Mouse (Mus musculus) neural tube, embryonic 14.5 days (tissue): ENCODE measurements around the gene Sdk1. TPM values are rescaled to one million over a fixed set of nuclear protein-coding genes. Genes with fewer than 3 reads are reported as not detected.

Experiments
- ATAC-seq: fragments of 200-750 bp; cut with Nextera tagmentation; 2 replicates; pipeline ENCODE4 v1.8.0; 2017; ENCODE audit warnings: low read depth, mild to moderate bottlenecking, moderate TSS enrichment, moderate library complexity
- H3K27ac ChIP-seq: fragments of 300-500 bp; sonication (generic); 2 replicates; pipeline ENCODE4 v1.5.1; 2014; ENCODE audit warnings: low read depth, mild to moderate bottlenecking, control low read depth, low read length, moderate library complexity, mixed read lengths
- H3K27me3 ChIP-seq: fragments of 300-500 bp; sonication (generic); 2 replicates; pipeline ENCODE4 v1.6.1; 2014; ENCODE audit warnings: low read length; ENCODE audit not compliant: control insufficient read depth, insufficient read depth
- H3K36me3 ChIP-seq: fragments of 300-500 bp; sonication (generic); 2 replicates; pipeline ENCODE4 v1.6.1; 2014; ENCODE audit warnings: low read length, mixed read lengths; ENCODE audit not compliant: control insufficient read depth, insufficient read depth
- H3K4me1 ChIP-seq: fragments of 300-500 bp; sonication (generic); 2 replicates; pipeline ENCODE4 v1.6.1; 2014; ENCODE audit warnings: low read length; ENCODE audit not compliant: control insufficient read depth, insufficient read depth
- H3K4me2 ChIP-seq: fragments of 300-500 bp; sonication (generic); 2 replicates; pipeline ENCODE4 v1.6.1; 2014; ENCODE audit warnings: mild to moderate bottlenecking, low read depth, low read length, control low read depth
- H3K4me3 ChIP-seq: fragments of 300-500 bp; sonication (generic); 2 replicates; pipeline ENCODE4 v1.5.1; 2014; ENCODE audit warnings: low read depth, low read length, control low read depth, mixed read lengths
- H3K9ac ChIP-seq: fragments of 300-500 bp; sonication (generic); replicated peaks from 2 replicates; pipeline ENCODE4 v1.6.1; 2014; ENCODE audit warnings: low read depth, mild to moderate bottlenecking, control low read depth, low read length, mixed read lengths
- H3K9me3 ChIP-seq: fragments of 300-500 bp; sonication (generic); 2 replicates; pipeline ENCODE4 v1.6.1; 2016; ENCODE audit warnings: low read length; ENCODE audit not compliant: control insufficient read depth
- WGBS: fragments of 180-500 bp; shearing (Covaris S2); extraction: QIAGEN DNeasy Blood & Tissue Kit; methylation state at CpG from one replicate; pipeline ENCODE4 v1.1.7; 2014; 5-methylcytosine and 5-hydroxymethylcytosine counted together
- polyA plus RNA-seq: library from polyadenylated mRNA; unstranded; fragments of >200 nt; fragmentation: Nextera tagmentation; extraction: Ambion mirVana; gene quantifications from 2 replicates; pipeline ENCODE4 v1.2.1, GENCODE M21; 2014

The Sdk1 gene
- polyA plus RNA-seq, 1 experiment from 2014 or later: 3.1 TPM

DNA sequence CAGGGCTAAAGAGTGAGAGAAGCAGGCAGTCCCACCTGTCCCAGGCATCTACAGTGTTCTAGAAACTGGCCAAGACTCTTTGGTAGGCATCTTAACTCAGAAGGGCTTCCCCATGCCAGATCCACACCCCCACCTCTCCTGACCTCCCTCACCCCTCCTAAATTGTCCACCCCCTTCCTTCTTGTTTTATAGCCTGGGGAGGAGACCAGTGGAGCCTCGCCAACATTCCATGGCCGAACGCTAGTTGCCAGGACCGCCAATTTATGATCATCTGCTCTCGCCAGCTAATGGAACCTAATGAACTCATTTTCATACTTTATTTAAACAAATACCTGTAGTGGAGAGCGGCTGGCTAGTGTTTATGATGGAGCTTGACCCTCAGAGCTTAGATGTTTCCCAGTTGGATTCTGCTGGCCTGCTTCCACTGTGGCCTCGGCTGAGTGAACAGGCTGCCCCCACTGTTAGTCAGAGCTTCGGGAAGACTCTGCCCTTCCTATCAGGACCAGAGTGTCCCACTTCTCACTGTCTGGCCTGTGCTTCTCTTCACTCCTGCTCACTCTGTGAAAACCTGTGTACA lies 800.0 kb downstream of the Sdk1 start:
- Histone ChIP-seq H3K36me3 (no peaks in the 10 kb centered on the region), H3K9ac (no peak overlapping the region), H3K27ac (no peak overlapping the region), H3K9me3 (no peaks in the 10 kb centered on the region), H3K27me3 (no peaks in the 10 kb centered on the region), H3K4me3 (no peak overlapping the region), H3K4me1 (no peaks in the 10 kb centered on the region), H3K4me2 (no peak overlapping the region)
- WGBS: 48% methylated on average over 8 of the region's 8 CpGs
- ATAC-seq: no peak

DNA sequence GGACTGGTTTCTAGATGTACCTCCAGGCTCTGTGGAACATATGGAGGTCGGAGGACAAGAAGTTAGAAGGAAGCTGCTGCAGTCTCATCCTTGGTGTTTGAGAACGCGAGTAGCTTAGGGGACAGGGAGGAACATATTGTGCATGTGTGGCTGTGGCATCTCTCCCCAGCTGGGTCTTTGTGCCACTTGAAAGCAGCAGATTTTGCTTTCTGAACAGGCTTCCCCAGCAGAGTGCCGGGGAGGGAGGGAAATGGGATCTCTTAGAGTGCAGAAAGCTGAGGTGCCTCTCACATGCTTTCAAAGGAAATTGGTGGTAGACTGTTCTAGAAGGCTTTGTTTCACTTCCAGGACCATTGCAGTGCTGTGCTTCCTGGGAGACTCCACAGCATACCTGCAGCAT lies 820.5 kb downstream of the Sdk1 start:
- H3K4me2 ChIP-seq: no peak overlapping the region
- 91% methylated on average over 4 of the region's 4 CpGs for WGBS
- no peaks in the 10 kb centered on the region for H3K9me3 ChIP-seq
- no peak overlapping the region for H3K27ac ChIP-seq
- H3K4me3 ChIP-seq: no peak overlapping the region
- no peak for ATAC-seq
- H3K27me3 ChIP-seq: no peaks in the 10 kb centered on the region
- H3K9ac ChIP-seq: no peak overlapping the region
- H3K4me1 ChIP-seq: no peaks in the 10 kb centered on the region
- H3K36me3 ChIP-seq: no peaks in the 10 kb centered on the region

DNA sequence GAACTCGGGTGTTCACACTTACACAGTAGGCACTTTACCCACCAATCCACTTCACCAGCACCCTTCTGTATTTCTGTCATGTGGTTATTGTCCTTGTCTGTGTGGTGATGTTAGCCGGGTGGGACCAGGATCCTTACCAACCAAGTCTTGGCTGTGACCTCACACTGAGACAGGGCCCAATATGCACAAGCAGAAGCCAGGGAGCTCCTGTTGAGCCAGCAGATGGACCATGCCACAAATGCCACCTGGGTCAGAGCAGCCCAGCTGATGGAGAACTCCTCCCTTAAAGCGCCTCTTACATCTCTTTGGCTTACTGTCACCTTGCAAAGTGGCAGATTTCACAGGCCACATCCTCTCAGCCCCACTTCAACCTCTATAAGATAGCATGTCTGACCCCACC lies 830.0 kb downstream of the Sdk1 start:
- Histone ChIP-seq H3K4me3 (no peak overlapping the region), H3K4me2 (no peak overlapping the region), H3K4me1 (no peaks in the 10 kb centered on the region), H3K27ac (no peak overlapping the region), H3K9ac (no peak overlapping the region), H3K9me3 (no peaks in the 10 kb centered on the region), H3K36me3 (no peaks in the 10 kb centered on the region), H3K27me3 (no peaks in the 10 kb centered on the region)
- WGBS: 97% methylated on average over 3 of the region's 3 CpGs
- ATAC-seq: no peak

DNA sequence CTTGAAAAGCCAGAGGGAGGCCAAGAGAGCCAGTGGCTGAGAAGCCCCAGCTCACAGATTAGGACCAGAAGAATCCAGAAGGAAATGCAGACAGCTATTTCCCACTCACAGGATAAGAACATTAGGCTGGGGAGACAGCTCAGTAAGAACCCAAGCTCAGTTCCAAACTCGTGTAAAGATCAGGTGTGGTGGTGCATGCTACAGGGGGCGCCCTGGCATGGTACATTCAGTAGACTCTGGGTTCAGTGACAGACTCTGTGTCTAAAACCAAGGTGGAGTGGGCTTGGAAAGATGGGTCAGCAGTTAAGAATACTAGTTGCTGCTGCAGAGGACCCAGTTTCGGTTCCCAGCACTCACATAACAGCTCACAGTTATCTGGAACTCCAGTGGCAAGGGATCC lies 832.6 kb downstream of the Sdk1 start:
- Histone ChIP-seq H3K4me1 (no peaks in the 10 kb centered on the region), H3K36me3 (no peaks in the 10 kb centered on the region), H3K4me2 (no peak overlapping the region), H3K9me3 (no peaks in the 10 kb centered on the region), H3K27ac (no peak overlapping the region), H3K9ac (no peak overlapping the region), H3K4me3 (no peak overlapping the region), H3K27me3 (no peaks in the 10 kb centered on the region)
- no peak for ATAC-seq
- WGBS: 89% methylated on average over 3 of the region's 3 CpGs

DNA sequence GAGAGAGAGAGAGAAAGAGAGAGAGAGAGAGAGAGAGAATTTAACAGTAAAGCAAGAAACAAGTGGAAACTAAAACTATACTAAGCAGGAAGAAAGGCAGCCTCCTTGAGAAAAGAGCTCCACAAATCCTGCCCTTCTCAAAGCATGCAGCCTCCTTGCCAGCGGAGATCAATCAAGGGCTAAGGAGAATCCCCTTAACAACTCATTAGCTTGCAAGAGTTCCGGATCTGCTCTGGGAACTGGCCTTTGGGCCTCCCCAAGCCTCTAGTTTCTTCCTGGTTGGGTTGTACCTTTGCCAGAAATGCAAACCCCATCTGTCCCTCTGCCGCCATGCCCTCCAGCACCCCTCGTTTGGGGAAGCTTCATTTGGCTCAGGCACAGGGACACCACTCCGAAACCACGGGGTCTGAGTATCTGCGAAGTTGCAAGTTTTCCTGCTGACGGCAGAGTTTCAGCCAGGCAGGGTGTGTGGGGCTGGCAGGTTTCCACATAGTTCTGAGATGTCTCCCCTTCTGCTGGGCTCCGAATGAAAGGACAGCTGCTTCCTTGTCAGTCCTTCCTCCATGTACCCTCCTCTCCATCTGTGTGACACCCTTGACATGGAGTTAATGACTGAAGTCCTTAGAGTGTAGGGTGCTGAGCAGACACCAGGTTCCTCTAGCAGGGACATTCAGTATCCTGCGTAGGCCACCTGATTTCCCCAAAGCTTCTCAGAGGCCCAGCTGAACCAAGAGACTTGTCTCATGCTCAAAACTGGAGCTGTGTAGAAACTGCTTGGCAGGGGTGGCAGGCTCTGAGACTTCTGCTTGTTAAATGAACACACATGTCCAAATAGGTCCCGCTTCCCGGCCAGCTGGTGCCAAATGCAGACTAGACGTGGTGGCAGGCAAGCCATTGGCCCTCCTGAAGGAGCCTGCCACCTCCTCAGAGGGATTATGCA lies 833.5 kb downstream of the Sdk1 start:
- Histone ChIP-seq H3K9ac (no peak overlapping the region), H3K4me2 (no peak overlapping the region), H3K4me3 (no peak overlapping the region), H3K27ac (peak overlapping the region; percentile 1; the same call in 1 of the 2 replicates), H3K9me3 (no peaks in the 10 kb centered on the region), H3K4me1 (no peaks in the 10 kb centered on the region), H3K27me3 (no peaks in the 10 kb centered on the region), H3K36me3 (no peaks in the 10 kb centered on the region)
- no peak for ATAC-seq
- 60% methylated on average over 13 of the region's 13 CpGs for WGBS

DNA sequence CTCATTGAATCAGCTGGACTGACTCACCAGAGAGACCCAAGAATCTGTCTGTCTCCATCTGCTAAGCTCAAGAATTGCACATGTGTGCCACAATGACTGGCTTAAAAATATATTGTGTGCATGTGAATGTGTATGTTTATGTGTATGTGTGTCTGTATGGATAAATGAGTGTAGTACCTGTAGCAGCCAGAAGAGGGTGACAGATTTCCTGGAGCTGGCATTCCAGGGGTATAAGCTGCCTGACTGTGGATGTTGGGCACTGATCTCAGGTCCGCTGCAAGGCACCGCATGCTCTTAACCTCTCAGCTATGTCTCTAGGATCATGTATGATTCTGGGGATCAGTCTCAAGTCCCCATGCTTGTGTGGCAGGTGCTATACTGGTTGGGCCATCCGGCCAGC lies 839.4 kb downstream of the Sdk1 start:
- Histone ChIP-seq H3K4me2 (no peak overlapping the region), H3K9me3 (no peaks in the 10 kb centered on the region), H3K36me3 (no peaks in the 10 kb centered on the region), H3K4me3 (no peak overlapping the region), H3K9ac (no peak overlapping the region), H3K27me3 (no peaks in the 10 kb centered on the region), H3K4me1 (no peaks in the 10 kb centered on the region), H3K27ac (no peak overlapping the region)
- 99% methylated on average over 3 of the region's 3 CpGs for WGBS
- no peak for ATAC-seq

DNA sequence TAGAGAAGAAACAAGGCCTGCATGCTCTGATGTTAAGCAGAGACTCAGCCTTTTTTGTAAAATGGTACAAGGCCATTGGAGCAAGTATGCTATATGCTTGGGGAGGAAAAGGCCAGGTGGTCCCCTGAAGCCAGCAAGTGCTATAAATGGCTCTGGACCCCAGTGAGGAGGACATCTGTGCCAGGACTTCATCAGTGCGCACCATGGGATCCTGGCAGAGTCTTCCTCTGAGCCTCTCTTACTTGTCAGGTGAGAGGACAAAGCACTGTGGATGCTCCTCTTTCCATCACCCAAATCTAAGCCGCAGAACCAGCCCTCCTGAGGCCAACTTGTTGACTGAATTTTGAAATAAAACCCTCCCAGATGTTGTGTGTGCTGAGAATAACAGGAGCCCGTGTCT lies 839.8 kb downstream of the Sdk1 start:
- H3K4me3 ChIP-seq: no peak overlapping the region
- ATAC-seq: no peak
- H3K4me2 ChIP-seq: no peak overlapping the region
- no peaks in the 10 kb centered on the region for H3K27me3 ChIP-seq
- H3K4me1 ChIP-seq: no peaks in the 10 kb centered on the region
- no peaks in the 10 kb centered on the region for H3K36me3 ChIP-seq
- WGBS: 95% methylated on average over 3 of the region's 3 CpGs
- no peak overlapping the region for H3K27ac ChIP-seq
- no peak overlapping the region for H3K9ac ChIP-seq
- H3K9me3 ChIP-seq: no peaks in the 10 kb centered on the region

DNA sequence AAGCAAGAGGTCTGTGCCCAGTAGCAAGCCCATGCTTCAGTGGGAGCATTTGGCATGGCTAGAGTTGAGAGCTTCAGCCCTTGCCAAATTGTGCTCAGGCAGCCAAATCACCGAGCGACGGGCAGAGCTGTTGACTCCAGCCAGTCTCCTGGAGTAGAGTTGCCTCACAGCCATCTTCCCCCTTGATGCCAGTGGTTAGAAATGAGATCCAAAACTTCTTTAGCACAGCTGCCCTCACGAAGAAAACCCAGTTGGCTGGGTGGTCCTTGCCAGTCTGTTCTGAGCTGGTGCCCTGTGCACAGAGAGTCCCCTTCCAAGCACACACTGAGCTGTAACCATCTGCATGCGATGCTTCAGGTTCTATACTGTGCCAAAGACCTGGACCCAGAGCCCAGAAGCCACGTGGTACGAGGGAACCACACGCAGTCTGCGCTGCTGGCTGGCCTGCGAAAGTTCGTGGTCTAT lies 855.1 kb downstream of the Sdk1 start:
- H3K4me2 ChIP-seq: no peak overlapping the region
- H3K36me3 ChIP-seq: no peaks in the 10 kb centered on the region
- no peak overlapping the region for H3K9ac ChIP-seq
- no peaks in the 10 kb centered on the region for H3K9me3 ChIP-seq
- WGBS: 87% methylated on average over 11 of the region's 11 CpGs
- no peak for ATAC-seq
- no peak overlapping the region for H3K4me3 ChIP-seq
- no peaks in the 10 kb centered on the region for H3K4me1 ChIP-seq
- H3K27me3 ChIP-seq: no peaks in the 10 kb centered on the region
- no peak overlapping the region for H3K27ac ChIP-seq

DNA sequence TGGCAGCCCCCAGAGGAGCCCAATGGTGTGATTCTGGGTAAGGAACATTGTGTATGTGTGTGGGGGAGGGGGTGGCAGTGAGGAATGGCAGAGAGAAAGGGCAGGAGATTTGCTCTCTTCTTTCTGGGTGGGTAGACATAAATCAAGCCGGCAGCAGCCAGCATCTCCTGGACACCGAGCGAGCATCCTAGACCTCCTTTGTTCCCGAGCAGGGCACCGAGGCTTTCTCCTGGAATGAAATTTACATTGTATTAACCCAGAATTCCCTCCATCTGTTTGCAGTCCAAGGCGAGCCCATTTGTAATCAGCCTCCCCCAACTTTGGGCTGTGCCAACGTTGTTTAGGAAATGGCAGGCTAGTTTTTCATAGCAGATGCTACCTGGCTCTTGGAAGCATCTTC lies 858.9 kb downstream of the Sdk1 start:
- no peak overlapping the region for H3K9ac ChIP-seq
- no peaks in the 10 kb centered on the region for H3K9me3 ChIP-seq
- no peak for ATAC-seq
- 23% methylated on average over 7 of the region's 7 CpGs for WGBS
- no peak overlapping the region for H3K27ac ChIP-seq
- H3K4me3 ChIP-seq: no peak overlapping the region
- H3K27me3 ChIP-seq: no peaks in the 10 kb centered on the region
- no peak overlapping the region for H3K4me2 ChIP-seq
- H3K4me1 ChIP-seq: no peaks in the 10 kb centered on the region
- no peaks in the 10 kb centered on the region for H3K36me3 ChIP-seq
